Mouse (Mus musculus): Measurements from ENCODE around the gene Car7.
"Not testable (repeated sequence)": the region's sequence is repeated elsewhere in the genome, so short reads cannot be mapped to it uniquely, and the experiment has no call there.

Gene Car7

GRCm38 (mm10) chr8:104569559-104569958 is 35.1 kb downstream of the Car7 start:
- peak; percentile 31 for DNase-seq (ENCODE audit: low read depth)

DNA sequence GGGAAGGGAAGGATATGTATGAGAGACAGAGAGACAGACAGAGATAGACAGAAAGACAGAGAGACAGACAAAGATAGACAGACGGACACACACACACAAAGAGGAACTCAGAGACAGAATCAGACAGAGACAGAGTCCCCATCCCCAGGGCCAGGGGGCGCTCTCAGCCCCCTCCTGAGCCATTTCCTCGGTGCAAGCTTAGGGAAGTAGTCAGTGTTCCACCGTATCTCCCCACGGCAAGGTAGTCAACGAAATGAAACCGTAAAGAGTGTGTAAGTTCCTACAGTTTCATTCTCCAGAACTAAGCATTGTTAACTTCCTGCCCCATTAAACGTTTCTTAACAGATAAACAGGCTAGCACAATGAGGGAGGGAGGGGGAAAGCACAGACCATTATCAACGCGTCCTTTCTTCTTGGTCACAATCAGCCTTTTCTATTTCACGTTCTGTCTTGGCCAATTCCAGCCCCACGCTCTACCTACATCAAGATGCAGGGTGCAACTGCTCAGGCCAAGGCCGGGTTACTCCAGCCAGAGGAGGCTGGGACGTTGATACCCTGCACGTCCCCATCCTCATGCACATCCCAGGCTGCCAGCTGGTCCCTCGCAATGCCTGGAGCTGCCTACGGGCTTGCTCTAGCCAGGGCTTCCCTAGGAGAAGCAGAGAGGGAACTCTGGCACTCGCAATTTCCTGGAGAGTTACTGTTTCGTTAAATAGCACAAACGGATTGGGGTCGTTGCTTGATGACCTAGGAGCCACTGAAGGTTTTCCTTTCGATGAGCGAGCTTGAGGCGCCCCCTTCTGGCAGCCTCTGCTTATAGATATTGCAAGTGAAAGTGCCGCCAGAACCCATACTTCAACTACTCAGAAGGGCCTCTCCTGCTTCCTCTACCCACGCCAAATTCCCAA is 36.2 kb downstream of the Car7 start:
- peak; percentile 93 for DNase-seq (ENCODE audit: low read depth)

- no peak for DNase-seq (ENCODE audit: low read depth)
Observed at GRCm38 (mm10) chr8:104576820-104577219, 42.3 kb downstream of the Car7 start.

GRCm38 (mm10) chr8:104577606-104578005 is 43.1 kb downstream of the Car7 start:
- DNase-seq (ENCODE audit: low read depth), result not testable (repeated sequence)

DNA sequence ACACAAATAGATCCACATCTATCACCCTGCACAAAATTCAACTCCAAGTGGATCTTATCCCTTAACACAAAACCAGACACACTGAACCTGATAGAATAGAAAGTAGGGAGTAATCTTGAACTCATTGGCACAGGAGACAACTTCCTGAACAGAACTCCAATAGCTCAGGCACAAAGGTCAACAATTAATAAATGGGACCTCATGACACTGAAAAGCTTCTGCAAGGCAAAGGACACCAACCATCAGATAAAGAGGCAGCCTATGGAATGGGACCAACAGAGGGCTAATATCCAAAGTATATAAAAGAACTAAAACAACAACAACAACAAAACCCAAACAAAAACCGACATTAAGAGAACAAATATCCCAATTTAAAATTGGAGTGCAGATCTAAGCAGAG is 50.0 kb downstream of the Car7 start:
- no peak for DNase-seq (ENCODE audit: low read depth)

GRCm38 (mm10) chr8:104590284-104590683 is 55.8 kb downstream of the Car7 start:
- peak; percentile 15 for DNase-seq (ENCODE audit: low read depth)

- DNase-seq (ENCODE audit: low read depth), result peak; percentile 93
Observed at GRCm38 (mm10) chr8:104591133-104591834, 56.8 kb downstream of the Car7 start, which contains the start of gene Pdp2. Pdp2 (plus strand) TSS chr8:104591451.

DNA sequence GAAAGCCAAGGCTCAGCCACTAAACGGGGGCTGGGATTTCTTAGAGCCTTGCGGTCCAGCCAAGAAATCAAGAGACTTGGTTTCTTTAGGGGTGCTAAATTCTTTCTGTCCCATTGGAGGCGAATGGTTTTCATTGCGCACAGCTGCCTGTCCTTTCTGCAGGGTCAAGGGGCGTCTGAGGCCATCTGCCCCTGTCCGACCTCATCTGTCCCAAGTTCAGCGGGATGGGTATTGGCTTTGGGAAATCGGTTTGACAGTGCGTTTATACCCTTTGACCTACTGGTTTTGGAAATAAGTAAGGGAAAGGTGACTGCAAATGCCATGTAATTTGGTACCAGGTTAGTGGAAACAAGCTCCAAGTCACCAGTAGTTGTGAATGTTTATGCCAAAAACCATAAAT is 57.4 kb downstream of the Car7 start:
- DNase-seq (ENCODE audit: low read depth), result no peak

GRCm38 (mm10) chr8:104592566-104592965 is 58.1 kb downstream of the Car7 start:
- DNase-seq (ENCODE audit: low read depth), result no peak

DNA sequence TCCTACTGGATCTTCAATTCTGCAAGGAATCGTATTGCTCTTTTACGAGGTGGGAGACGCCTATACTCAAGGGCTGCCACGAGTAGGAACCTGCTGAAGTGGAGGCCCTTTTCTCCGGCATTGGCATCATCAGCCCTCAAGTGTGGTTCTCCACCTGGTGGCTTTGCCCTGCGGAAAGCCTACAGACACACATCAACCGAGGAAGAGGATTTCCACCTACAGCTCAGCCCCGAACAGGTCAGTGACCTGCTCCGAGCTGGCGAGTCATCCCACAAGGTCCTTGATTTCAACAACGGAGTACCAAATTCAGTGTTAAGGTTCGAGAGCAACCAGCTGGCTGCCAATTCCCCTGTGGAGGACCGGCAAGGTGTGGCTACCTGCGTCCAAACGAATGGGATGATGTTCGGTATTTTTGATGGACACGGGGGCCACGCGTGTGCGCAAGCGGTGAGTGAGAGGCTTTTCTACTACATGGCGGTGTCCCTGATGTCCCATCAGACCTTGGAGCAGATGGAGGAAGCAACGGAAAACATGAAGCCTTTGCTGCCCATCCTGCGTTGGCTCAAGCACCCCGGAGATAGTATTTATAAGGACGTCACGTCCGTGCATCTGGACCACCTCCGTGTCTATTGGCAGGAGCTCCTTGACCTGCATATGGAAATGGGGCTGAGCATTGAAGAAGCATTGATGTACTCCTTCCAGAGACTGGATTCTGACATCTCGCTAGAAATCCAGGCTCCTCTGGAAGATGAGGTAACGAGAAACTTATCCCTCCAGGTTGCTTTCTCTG is 59.2 kb downstream of the Car7 start:
- no peak for DNase-seq (ENCODE audit: low read depth)

- no peak for DNase-seq (ENCODE audit: low read depth)
Observed at GRCm38 (mm10) chr8:104594611-104595362, 60.3 kb downstream of the Car7 start.

DNA sequence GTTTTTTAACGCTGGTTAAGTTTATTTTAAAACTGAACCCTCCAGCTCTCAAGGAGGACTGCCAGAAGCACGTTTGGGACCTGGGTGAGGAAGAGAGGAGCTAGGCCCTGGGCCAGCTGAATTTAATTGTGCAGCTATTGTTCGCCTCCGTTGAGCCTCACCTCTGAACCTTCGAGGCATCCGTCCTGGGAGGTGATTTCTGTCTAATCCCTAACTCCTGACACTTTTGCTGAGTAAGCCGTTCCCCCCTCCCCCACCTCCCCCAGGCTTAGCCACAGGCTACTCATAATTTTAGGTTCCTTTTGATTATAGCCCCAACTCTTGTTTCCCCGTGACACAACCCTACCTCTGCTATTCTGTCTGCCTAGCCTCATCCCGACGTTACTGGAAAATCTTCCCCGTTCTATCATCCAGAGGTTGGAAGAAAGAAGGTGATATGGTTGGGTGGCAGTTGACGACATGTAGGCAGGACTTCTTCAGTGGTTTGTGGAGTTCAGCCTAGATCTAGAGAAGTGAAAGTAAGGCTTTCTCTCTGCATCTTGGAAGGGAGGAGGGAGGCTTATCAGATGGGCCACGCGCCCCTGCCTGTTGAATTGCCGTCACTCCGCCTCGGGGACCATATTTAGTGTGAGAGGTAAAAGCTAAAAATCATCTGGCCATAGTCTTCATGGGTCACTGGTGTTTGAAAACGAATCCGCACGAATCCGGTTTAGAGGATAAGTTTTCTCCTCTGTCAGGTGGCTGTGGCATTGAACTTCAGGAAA is 61.5 kb downstream of the Car7 start:
- DNase-seq (ENCODE audit: low read depth), result no peak

DNA sequence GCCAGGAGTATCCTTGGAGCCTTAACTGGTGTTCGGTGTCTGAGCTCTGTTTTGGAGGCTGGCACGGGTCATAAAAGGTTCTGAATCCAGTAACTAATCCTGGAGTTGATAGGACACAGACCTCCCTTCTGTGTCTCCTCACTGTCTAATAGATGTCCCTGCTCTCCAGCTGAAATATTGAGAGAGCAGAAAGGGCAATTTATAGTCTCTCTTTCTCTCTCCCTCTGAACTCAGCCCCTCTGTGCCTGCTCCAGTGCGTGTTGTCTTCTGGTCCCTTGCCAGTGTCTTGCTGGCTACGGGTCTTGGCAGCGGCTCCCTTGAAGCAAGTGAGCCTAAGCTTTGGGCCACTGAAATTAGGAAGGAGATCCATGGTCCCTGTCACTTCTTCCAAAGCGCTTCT is 63.2 kb downstream of the Car7 start:
- no peak for DNase-seq (ENCODE audit: low read depth)

- no peak for DNase-seq (ENCODE audit: low read depth)
Observed at GRCm38 (mm10) chr8:104598496-104598895, 64.0 kb downstream of the Car7 start.

All from naive thymus-derived CD4-positive, alpha-beta T cell, adult 2 months (primary cell).